Mouse (Mus musculus): Measurements from ENCODE around the gene Hnf1b. TPM values are rescaled to one million over a fixed set of nuclear protein-coding genes. Genes with fewer than 3 reads are reported as not detected.

Hnf1b gene
- 0.30 TPM in 1 of 2 replicates, not detected in the other for polyA plus RNA-seq (2014; fragmentation: Nextera tagmentation; extraction: Ambion mirVana)

DNA sequence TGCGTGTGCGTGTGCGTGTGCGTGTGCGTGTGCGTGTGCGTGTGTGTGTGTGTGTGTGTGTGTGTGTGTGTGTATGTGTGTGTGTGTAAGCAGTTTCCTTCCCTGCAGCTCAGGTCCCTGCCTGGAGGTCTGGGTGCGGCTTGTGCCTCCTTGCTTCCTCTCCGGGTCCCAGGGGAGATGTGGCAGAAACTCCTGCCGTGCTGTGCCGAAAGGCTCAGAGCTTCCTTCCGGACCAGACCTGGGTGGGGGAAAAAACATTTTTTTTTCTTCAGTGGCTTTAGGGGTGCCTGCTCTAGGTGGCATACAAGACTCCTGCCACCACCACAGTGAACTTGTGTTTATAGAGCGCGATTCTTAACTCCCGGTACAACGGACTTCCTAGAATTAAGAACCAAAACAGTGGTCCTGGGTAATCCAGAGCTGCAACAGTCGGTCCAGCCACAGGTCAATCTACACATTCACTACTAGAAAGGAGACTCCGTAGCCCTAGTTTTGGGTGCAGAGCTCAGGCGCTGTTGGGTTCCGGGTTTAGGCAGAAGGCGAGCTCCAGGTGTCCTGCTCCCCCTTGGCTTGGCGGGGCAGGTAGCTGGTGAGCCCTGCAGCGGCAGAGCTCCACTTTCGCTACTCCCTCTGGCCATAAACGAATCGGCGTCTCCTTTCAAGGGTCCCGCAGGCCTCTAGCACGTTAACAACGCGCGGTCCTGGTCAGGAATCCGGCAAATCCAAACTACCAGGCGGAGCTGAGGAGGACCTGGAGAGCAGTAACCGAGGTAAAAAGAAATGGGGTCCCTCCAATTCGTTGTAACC is at the start of gene Hnf1b:
Gene Hnf1b (plus strand): TSS at position 535 of the 807 bp plus-strand sequence.
- peak within 1 kb of the TSS; percentile 53 for H3K4me2 ChIP-seq
- peaks cover 23% of the 10 kb centered on the region for H3K4me1 ChIP-seq (ENCODE audit: control insufficient read depth, insufficient read depth, low read length)
- H3K9ac ChIP-seq (ENCODE audit: low read depth, low read length): no peak within 1 kb of the TSS
- no peaks in the 10 kb centered on the region for H3K36me3 ChIP-seq (ENCODE audit: control insufficient read depth, insufficient read depth, low read length)
- no peaks in the 10 kb centered on the region for H3K9me3 ChIP-seq (replicated peaks; ENCODE audit: control insufficient read depth, low read length)
- H3K27me3 ChIP-seq (ENCODE audit: control insufficient read depth, insufficient read depth, low read length): peaks cover 54% of the 10 kb centered on the region
- peak within 1 kb of the TSS; percentile 35 for H3K4me3 ChIP-seq (ENCODE audit: low read depth, low read length)
- no peak within 1 kb of the TSS for H3K27ac ChIP-seq (ENCODE audit: low read depth, low read length)
- no peak for ATAC-seq (replicated peaks; ENCODE audit: insufficient number of reproducible peaks, low FRiP score, low TSS enrichment)
- 2% methylated on average over 33 of the region's 36 CpGs for WGBS (ENCODE audit: insufficient replicate concordance)

DNA sequence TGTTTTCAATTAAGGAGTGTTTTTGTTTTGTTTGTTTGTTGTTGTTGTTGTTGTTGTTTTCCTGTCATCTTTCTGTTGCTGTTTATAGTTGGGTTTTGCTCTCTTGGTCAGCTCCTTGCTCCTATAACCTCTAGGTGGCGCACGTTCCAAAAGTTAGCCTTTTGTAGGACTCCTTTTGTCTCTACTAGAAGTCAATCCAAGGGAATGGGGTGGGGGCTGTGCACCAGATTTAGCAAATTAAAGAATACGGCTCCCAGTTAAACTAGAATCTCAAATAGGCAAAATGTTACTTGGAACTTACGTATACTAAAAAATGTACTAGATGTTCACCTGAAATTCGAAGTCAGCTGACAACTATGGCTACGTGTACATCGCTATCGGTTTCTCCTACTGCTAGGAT is 47.7 kb upstream of the Hnf1b start:
- Histone ChIP-seq H3K4me3 (ENCODE audit: low read depth, low read length) (no peak overlapping the region), H3K9ac (ENCODE audit: low read depth, low read length) (no peak overlapping the region), H3K27me3 (ENCODE audit: control insufficient read depth, insufficient read depth, low read length) (no peaks in the 10 kb centered on the region), H3K36me3 (ENCODE audit: control insufficient read depth, insufficient read depth, low read length) (no peaks in the 10 kb centered on the region), H3K9me3 (replicated peaks; ENCODE audit: control insufficient read depth, low read length) (no peaks in the 10 kb centered on the region; the same call in 1 of the 2 replicates), H3K4me2 (no peak overlapping the region), H3K27ac (ENCODE audit: low read depth, low read length) (no peak overlapping the region), H3K4me1 (ENCODE audit: control insufficient read depth, insufficient read depth, low read length) (0 out of 2 replicates have a peak, but pooled peaks cover 2% of the 10 kb centered on the region)
- ATAC-seq (replicated peaks; ENCODE audit: insufficient number of reproducible peaks, low FRiP score, low TSS enrichment): no peak
- 69% methylated on average over 8 of the region's 8 CpGs for WGBS (ENCODE audit: insufficient replicate concordance)

DNA sequence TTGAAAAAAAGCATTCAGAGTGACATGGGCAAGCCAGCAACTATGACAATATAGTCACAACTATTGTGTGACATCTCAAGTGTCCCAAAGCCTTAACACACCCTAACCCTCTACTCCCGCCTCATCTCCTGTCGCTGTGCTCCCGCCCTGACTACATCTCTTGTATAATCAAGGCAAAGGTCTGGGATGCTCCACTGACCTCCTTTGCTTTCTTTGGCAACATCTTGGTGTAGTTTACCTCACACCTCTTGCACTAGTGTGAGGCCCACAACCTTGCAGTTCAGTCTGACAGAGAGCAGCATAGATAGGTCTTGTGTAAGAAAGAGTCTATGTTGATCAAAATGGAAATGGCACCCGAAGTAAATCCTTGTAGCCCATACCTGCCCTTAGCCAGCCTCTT is 47.3 kb upstream of the Hnf1b start:
- 84% methylated on average over 4 of the region's 4 CpGs for WGBS (ENCODE audit: insufficient replicate concordance)
- Histone ChIP-seq H3K36me3 (ENCODE audit: control insufficient read depth, insufficient read depth, low read length) (no peaks in the 10 kb centered on the region), H3K27ac (ENCODE audit: low read depth, low read length) (no peak overlapping the region), H3K9me3 (replicated peaks; ENCODE audit: control insufficient read depth, low read length) (no peaks in the 10 kb centered on the region; the same call in 1 of the 2 replicates), H3K4me3 (ENCODE audit: low read depth, low read length) (no peak overlapping the region), H3K4me1 (ENCODE audit: control insufficient read depth, insufficient read depth, low read length) (0 out of 2 replicates have a peak, but pooled peaks cover 2% of the 10 kb centered on the region), H3K27me3 (ENCODE audit: control insufficient read depth, insufficient read depth, low read length) (no peaks in the 10 kb centered on the region), H3K9ac (ENCODE audit: low read depth, low read length) (no peak overlapping the region), H3K4me2 (no peak overlapping the region)
- no peak for ATAC-seq (replicated peaks; ENCODE audit: insufficient number of reproducible peaks, low FRiP score, low TSS enrichment)

DNA sequence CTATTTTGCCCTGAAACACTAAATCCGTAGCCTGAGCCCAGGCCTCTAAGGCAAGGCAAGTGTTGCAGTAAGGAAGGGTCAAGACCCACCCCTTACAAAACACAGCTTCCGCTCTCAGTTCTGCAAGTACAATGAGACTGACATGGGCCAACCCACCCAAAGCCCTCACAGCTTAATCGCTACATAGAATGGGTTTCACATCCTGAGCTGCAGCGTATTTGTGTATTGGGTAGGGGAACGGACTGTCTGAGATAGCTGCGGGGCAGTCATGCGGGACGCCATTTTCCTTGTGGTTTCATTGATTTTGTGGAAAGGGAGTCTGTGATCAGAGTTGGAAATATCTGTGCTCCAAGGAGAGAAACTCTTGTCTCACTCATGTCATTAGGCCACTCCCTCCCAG is 39.4 kb upstream of the Hnf1b start:
- H3K27ac ChIP-seq (ENCODE audit: low read depth, low read length): no peak overlapping the region
- H3K4me2 ChIP-seq: no peak overlapping the region
- no peaks in the 10 kb centered on the region for H3K36me3 ChIP-seq (ENCODE audit: control insufficient read depth, insufficient read depth, low read length)
- no peaks in the 10 kb centered on the region; the same call in 1 of the 2 replicates for H3K9me3 ChIP-seq (replicated peaks; ENCODE audit: control insufficient read depth, low read length)
- H3K4me3 ChIP-seq (ENCODE audit: low read depth, low read length): no peak overlapping the region
- no peak for ATAC-seq (replicated peaks; ENCODE audit: insufficient number of reproducible peaks, low FRiP score, low TSS enrichment)
- WGBS (ENCODE audit: insufficient replicate concordance): 83% methylated on average over 8 of the region's 8 CpGs
- no peaks in the 10 kb centered on the region for H3K4me1 ChIP-seq (ENCODE audit: control insufficient read depth, insufficient read depth, low read length)
- no peaks in the 10 kb centered on the region; the same call in 1 of the 2 replicates for H3K27me3 ChIP-seq (ENCODE audit: control insufficient read depth, insufficient read depth, low read length)
- H3K9ac ChIP-seq (ENCODE audit: low read depth, low read length): no peak overlapping the region

DNA sequence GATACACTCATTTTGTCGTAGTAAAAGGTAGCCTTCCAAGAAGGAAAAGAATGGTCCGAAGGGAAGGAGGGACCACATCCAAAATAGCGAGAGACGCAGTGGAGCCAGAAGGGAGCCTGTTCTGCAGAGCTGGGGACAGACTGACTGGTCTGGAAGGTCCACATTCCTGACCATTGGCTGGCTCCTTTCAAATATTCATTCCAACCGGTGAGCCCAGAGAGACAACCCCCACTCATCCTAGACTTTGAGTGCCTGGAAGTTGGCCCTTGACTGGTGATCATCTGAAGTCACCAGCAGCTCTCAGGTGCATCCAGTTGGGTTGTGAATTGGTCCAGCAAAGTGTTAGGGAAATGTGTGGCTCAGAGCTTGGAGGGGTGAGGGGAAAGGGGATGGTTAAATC is 34.7 kb upstream of the Hnf1b start:
- no peaks in the 10 kb centered on the region for H3K4me1 ChIP-seq (ENCODE audit: control insufficient read depth, insufficient read depth, low read length)
- 82% methylated on average over 5 of the region's 5 CpGs for WGBS (ENCODE audit: insufficient replicate concordance)
- no peak for ATAC-seq (replicated peaks; ENCODE audit: insufficient number of reproducible peaks, low FRiP score, low TSS enrichment)

DNA sequence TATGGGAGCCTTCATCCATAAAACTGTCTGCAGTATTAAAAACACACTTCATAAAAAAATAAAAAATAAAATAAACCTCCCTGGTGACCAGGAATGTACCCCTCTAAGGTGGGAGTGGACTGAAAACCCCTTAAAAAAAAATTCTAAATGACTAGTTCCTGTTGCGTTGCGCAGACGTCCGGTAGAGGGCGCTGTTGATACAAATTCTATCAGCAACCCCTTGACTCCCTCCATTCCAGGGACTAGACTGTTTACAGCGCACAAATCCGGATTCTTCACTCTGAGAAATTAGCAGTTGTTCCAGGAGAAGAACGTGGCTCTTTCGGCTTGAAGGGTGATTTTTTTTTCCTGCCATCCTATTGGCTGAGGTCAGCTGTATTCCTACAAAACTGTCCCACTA is 34.2 kb upstream of the Hnf1b start:
- Histone ChIP-seq H3K4me1 (ENCODE audit: control insufficient read depth, insufficient read depth, low read length) (no peaks in the 10 kb centered on the region), H3K36me3 (ENCODE audit: control insufficient read depth, insufficient read depth, low read length) (no peaks in the 10 kb centered on the region), H3K27me3 (ENCODE audit: control insufficient read depth, insufficient read depth, low read length) (peaks cover 3% of the 10 kb centered on the region; the same call in 1 of the 2 replicates), H3K4me3 (ENCODE audit: low read depth, low read length) (no peak overlapping the region), H3K9ac (ENCODE audit: low read depth, low read length) (no peak overlapping the region), H3K4me2 (no peak overlapping the region), H3K9me3 (replicated peaks; ENCODE audit: control insufficient read depth, low read length) (no peaks in the 10 kb centered on the region), H3K27ac (ENCODE audit: low read depth, low read length) (no peak overlapping the region)
- WGBS (ENCODE audit: insufficient replicate concordance): 12% methylated on average over 9 of the region's 9 CpGs
- ATAC-seq (replicated peaks; ENCODE audit: insufficient number of reproducible peaks, low FRiP score, low TSS enrichment): no peak

More for the DNA sequence above, 34.7 kb upstream of the Hnf1b start:
- Histone ChIP-seq H3K9me3 (replicated peaks; ENCODE audit: control insufficient read depth, low read length) (no peaks in the 10 kb centered on the region), H3K4me3 (ENCODE audit: low read depth, low read length) (no peak overlapping the region), H3K36me3 (ENCODE audit: control insufficient read depth, insufficient read depth, low read length) (no peaks in the 10 kb centered on the region), H3K9ac (ENCODE audit: low read depth, low read length) (no peak overlapping the region), H3K27me3 (ENCODE audit: control insufficient read depth, insufficient read depth, low read length) (peaks cover 3% of the 10 kb centered on the region; the same call in 1 of the 2 replicates), H3K4me2 (no peak overlapping the region), H3K27ac (ENCODE audit: low read depth, low read length) (no peak overlapping the region)

DNA sequence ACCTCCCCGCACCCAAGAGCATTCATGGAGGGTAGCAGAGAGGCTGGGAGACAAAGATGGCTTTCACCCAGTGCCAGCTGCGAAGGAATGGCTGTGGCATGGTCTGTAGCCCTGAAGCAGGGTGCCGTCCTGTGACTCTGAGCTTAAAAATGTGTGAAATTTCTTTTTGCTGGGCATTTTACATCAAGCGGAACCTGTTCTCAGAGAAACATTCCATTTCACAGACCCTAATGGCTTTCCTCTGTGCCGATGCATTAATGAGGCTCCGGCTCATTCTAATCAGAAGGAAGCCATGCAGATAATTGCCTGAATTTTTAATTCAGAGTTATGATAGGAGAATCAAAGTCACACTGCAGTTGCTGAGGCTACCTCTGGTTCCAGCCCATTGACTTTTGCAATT is 32.8 kb upstream of the Hnf1b start:
- Histone ChIP-seq H3K27ac (ENCODE audit: low read depth, low read length) (no peak overlapping the region), H3K27me3 (ENCODE audit: control insufficient read depth, insufficient read depth, low read length) (peaks cover 3% of the 10 kb centered on the region; the same call in 1 of the 2 replicates), H3K36me3 (ENCODE audit: control insufficient read depth, insufficient read depth, low read length) (no peaks in the 10 kb centered on the region), H3K9ac (ENCODE audit: low read depth, low read length) (no peak overlapping the region), H3K4me3 (ENCODE audit: low read depth, low read length) (no peak overlapping the region), H3K4me2 (no peak overlapping the region), H3K4me1 (ENCODE audit: control insufficient read depth, insufficient read depth, low read length) (no peaks in the 10 kb centered on the region), H3K9me3 (replicated peaks; ENCODE audit: control insufficient read depth, low read length) (no peaks in the 10 kb centered on the region)
- WGBS (ENCODE audit: insufficient replicate concordance): 74% methylated on average over 6 of the region's 6 CpGs
- ATAC-seq (replicated peaks; ENCODE audit: insufficient number of reproducible peaks, low FRiP score, low TSS enrichment): no peak

DNA sequence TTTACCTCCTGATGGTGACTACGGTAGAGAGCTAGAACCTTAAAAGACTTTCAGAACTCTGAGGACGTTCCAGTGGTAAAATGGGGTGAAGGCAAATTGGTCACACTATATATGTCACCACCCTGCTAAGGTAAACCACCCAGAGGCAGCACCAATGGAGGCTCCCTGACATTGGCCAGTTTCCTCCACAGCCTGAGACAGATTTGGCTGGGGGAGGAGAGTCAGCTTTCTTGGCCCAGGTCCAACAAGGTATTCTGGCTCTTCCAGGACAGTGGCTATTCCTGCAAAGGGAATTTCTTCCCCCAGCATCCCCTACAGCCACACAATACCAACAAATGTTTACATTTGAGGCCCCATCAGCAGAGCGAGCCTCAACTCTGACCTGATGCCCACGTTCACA is 31.9 kb upstream of the Hnf1b start:
- Histone ChIP-seq H3K4me3 (ENCODE audit: low read depth, low read length) (no peak overlapping the region), H3K4me1 (ENCODE audit: control insufficient read depth, insufficient read depth, low read length) (no peaks in the 10 kb centered on the region), H3K4me2 (no peak overlapping the region), H3K27me3 (ENCODE audit: control insufficient read depth, insufficient read depth, low read length) (0 out of 2 replicates have a peak, but pooled peaks cover 3% of the 10 kb centered on the region), H3K9ac (ENCODE audit: low read depth, low read length) (no peak overlapping the region), H3K9me3 (replicated peaks; ENCODE audit: control insufficient read depth, low read length) (no peaks in the 10 kb centered on the region), H3K36me3 (ENCODE audit: control insufficient read depth, insufficient read depth, low read length) (no peaks in the 10 kb centered on the region), H3K27ac (ENCODE audit: low read depth, low read length) (no peak overlapping the region)
- WGBS (ENCODE audit: insufficient replicate concordance): 65% methylated on average over 4 of the region's 4 CpGs
- no peak for ATAC-seq (replicated peaks; ENCODE audit: insufficient number of reproducible peaks, low FRiP score, low TSS enrichment)

Data from heart, embryonic 11.5 days (tissue).